ENCODE assay signal across 8 mouse cellular contexts in the genomic region with DNA sequence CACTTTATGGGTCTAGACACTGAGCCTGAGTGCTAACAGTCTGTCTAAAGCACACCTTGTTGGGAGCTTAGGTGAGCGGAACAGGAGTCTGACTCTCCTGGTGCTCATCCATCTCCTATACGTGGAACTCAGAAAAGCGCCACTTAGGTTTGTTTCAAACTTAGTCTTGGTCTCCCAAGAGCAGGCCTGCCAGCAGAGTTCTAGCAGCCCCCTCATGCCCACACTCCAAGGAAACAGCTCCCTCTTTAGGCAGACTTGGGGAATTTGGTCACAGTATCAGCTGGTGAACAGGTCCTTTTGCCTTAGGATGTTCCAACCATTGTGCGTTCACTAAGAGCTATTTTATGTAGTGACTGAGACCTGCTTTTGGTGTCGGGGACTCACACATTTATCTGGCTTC.
DNase-seq lines count a peak whose midpoint lies in the region; ATAC-seq and TF ChIP-seq lines count a peak whose summit lies in the region.

No protein-coding gene starts in this region.

- 47% methylated on average over 5 of the region's 5 CpGs for WGBS in stomach, postnatal 0 days

- DNase-seq in gastrocnemius, adult 2 months, result no peak
- no peak for DNase-seq in gastrocnemius, postnatal 36 days
- peak; percentile 37 for DNase-seq in right cerebral cortex, adult 18-20 months
- DNase-seq in right cerebral cortex, postnatal 25 days, result no peak
- peak; percentile 13 to 19 for DNase-seq in frontal cortex, postnatal 14 days (ENCODE audit: low spot score in 2 of 2)
- DNase-seq in lung, postnatal 10 days, result peak; percentile 58
- peak; percentile 16 for DNase-seq in stomach, postnatal 0 days (ENCODE audit: low spot score)
- no peak for DNase-seq in urinary bladder, postnatal 4 days (ENCODE audit: low spot score in 2 of 2)

- no peak overlapping the region for H3K9ac ChIP-seq in stomach, postnatal 0 days (ENCODE audit: low read length)

- H3K36me3 ChIP-seq in stomach, postnatal 0 days (ENCODE audit: control insufficient read depth, insufficient read depth, low read length), result no peaks in the 10 kb centered on the region

- TF ChIP-seq EP300 in stomach, postnatal 0 days (optimal IDR thresholded peaks at IDR 0.05), result no peak

- intact Hi-C loops in gastrocnemius, adult 2 months (cut with DNase I), result loop anchor here (10.0 kb wide), 1 partner anchor 133 kb away; no protein-coding TSS in a partner anchor
- intact Hi-C loops in gastrocnemius, postnatal 36 days (cut with DNase I), result no loop called here

- TF ChIP-seq CTCF in gastrocnemius, adult 2 months (IDR thresholded peaks at IDR 0.05), result peak; percentile 58
- peak; percentile 82 for TF ChIP-seq CTCF in stomach, postnatal 0 days (IDR thresholded peaks at IDR 0.05; ENCODE audit: low read depth)

- H3K9me3 ChIP-seq in stomach, postnatal 0 days (ENCODE audit: control insufficient read depth, low read length), result no peaks in the 10 kb centered on the region

- H3K4me1 ChIP-seq in stomach, postnatal 0 days (replicated peaks; ENCODE audit: control insufficient read depth, insufficient read depth), result no peaks in the 10 kb centered on the region

- H3K4me3 ChIP-seq in gastrocnemius, adult 2 months, result no peak overlapping the region
- no peak overlapping the region for H3K4me3 ChIP-seq in stomach, postnatal 0 days (ENCODE audit: low read depth, low read length)

- H3K4me2 ChIP-seq in stomach, postnatal 0 days (replicated peaks; ENCODE audit: low read depth), result no peak overlapping the region

- ATAC-seq in stomach, postnatal 0 days (ENCODE audit: low FRiP score, low TSS enrichment), result no peak

- no peaks in the 10 kb centered on the region for H3K27me3 ChIP-seq in stomach, postnatal 0 days (ENCODE audit: control insufficient read depth, insufficient read depth, low read length)

- H3K27ac ChIP-seq in gastrocnemius, adult 2 months, result no peak overlapping the region
- H3K27ac ChIP-seq in stomach, postnatal 0 days (replicated peaks), result no peak overlapping the region

Comparison
In these comparisons a context has a peak if more than half of its experiments do, and no peak if none do; other contexts are left out.
1. DNase-seq: peak in right cerebral cortex, adult 18-20 months (single experiment), frontal cortex, postnatal 14 days (2 of 2), lung, postnatal 10 days (single experiment) and stomach, postnatal 0 days (single experiment); none in gastrocnemius, adult 2 months (single experiment), gastrocnemius, postnatal 36 days (0 of 2), right cerebral cortex, postnatal 25 days (single experiment) and urinary bladder, postnatal 4 days (0 of 2).